Mouse (Mus musculus) E14TG2a.4 (cell line): ENCODE data around the gene Dnajb11.

Source experiments
- H3K27me3 ChIP-seq: 2 replicates; pipeline ENCODE4 v1.6.1; 2014; ENCODE audit warnings: low read length, control low read depth; ENCODE audit not compliant: insufficient read depth
- H3K36me3 ChIP-seq: 2 replicates; pipeline ENCODE4 v1.6.1; 2014; ENCODE audit warnings: low read length, control low read depth; ENCODE audit not compliant: insufficient read depth
- H3K4me1 ChIP-seq: replicated peaks from 2 replicates; pipeline ENCODE4 v1.6.1; 2014; ENCODE audit warnings: low read depth, low read length, control low read depth
- H3K4me3 ChIP-seq: replicated peaks from 2 replicates; pipeline ENCODE4 v1.5.1; 2014; ENCODE audit warnings: mild to moderate bottlenecking, low read length
- H3K9me3 ChIP-seq: 2 replicates; pipeline ENCODE4 v1.6.1; 2014; ENCODE audit warnings: low read length, control low read depth
- CTCF ChIP-seq: conservative IDR thresholded peaks from 2 replicates; pipeline ENCODE4 v1.5.1; 2014; ENCODE audit warnings: low read length
- NANOG ChIP-seq: IDR thresholded peaks from 2 replicates; pipeline ENCODE4 v1.6.1; 2014; ENCODE audit warnings: borderline replicate concordance, low read length, mixed read lengths
- POU5F1 ChIP-seq: IDR thresholded peaks from 2 replicates; pipeline ENCODE4 v1.6.1; 2014; ENCODE audit warnings: low read length, borderline replicate concordance

Dnajb11 gene

DNA sequence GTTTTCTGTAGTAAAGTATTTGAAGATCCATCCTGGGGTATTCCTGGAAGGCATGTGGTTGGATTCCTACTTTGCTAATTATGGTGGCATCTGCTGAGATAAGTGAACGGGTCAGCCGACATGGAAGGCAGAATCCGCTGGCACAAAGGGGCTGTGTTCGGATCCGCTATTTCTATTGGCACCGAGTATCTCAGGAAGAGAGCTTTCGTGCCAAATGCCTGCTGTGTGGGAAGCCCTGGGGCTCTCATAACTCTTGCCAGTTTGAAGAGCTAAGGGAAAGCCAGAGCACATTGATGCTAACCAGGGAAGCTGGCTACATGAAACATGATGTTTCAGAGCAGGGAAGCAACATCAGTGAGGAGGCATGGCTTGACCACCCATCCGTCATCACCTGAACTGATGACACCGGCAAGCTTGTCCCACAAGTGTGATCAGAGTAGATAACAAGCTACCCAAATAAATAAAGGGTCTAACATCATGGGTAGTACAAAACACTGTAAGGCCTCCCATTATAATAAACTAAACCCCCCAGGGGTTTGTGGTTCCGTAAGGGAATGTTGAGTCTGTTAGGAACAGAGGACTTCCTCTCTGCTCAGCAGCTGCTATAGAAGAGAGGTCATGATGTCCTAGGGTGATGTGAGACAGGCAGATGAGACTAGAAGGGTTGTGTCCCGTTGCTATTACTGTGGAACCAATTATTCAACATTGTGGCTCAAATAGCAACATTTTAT lies 20.2 kb downstream of the Dnajb11 start:
- Histone ChIP-seq H3K36me3 (peaks cover 11% of the 10 kb centered on the region), H3K4me1 (peaks cover 28% of the 10 kb centered on the region), H3K4me3 (no peak overlapping the region), H3K27me3 (no peaks in the 10 kb centered on the region), H3K9me3 (no peaks in the 10 kb centered on the region)
- no peak for TF ChIP-seq POU5F1
- TF ChIP-seq CTCF: no peak
- TF ChIP-seq NANOG: no peak

GRCm38 (mm10) chr16:22878716-22879115 lies 21.1 kb downstream of the Dnajb11 start:
- H3K36me3 ChIP-seq: 0 out of 2 replicates have a peak, but pooled peaks cover 5% of the 10 kb centered on the region

DNA sequence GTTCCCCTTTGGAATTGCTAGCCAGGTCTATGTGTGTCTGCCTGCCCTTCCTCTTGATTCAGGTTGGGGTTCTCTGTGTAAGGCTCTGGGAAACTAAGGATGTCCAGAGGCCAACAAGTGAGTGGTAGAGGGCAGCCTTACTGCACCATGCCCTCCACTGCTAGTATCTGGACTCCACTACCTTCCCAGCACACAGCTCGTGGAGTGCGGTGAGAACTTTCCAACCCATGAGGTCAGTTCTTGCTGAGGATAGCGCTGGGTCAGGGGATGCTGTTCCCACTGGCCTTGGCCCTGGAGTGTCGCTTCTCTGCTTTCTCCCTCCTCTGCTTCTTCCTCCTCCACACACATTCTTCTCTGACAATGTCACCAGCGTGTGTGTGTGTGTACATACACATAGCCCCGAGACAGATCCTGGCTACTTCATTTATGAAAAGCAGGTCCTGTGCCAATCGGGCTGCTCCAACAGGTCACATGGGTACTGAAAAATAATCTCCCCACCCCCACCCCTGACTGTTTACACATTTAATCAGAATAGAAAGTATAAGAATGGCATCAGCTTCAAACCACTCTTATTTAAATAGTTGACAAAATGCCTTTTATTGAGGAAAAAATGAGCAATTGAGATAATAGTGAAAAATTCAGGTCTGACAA lies 22.4 kb downstream of the Dnajb11 start:
- no peak for TF ChIP-seq CTCF
- TF ChIP-seq NANOG: no peak
- TF ChIP-seq POU5F1: no peak
- H3K4me1 ChIP-seq: peaks cover 10% of the 10 kb centered on the region
- H3K9me3 ChIP-seq: no peaks in the 10 kb centered on the region
- no peaks in the 10 kb centered on the region for H3K36me3 ChIP-seq
- H3K27me3 ChIP-seq: 0 out of 2 replicates have a peak, but pooled peaks cover 3% of the 10 kb centered on the region
- H3K4me3 ChIP-seq: no peak overlapping the region

More at GRCm38 (mm10) chr16:22878716-22879115, 21.1 kb downstream of the Dnajb11 start:
- no peak overlapping the region for H3K4me3 ChIP-seq
- H3K9me3 ChIP-seq: no peaks in the 10 kb centered on the region
- peaks cover 19% of the 10 kb centered on the region for H3K4me1 ChIP-seq
- no peaks in the 10 kb centered on the region for H3K27me3 ChIP-seq
- TF ChIP-seq CTCF: no peak
- no peak for TF ChIP-seq NANOG
- no peak for TF ChIP-seq POU5F1

DNA sequence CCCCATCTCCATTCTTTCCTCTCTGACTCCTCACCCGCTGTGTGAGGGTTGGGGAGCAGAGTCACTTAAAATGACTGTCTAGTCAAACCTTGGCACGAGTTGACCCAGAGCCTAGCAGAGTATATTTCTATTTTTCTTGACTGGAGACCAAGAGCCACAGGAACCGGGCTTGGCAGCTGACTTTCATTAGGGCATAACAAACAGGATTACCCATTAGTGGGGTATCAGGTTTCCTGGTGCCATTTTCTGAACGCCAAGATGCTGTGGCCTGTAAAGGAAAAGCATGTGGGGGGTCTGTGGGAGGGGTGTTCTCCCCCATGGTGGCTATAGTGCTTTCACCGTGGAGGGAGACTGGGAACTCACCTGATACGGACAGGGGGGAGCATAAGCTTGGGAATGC lies 23.3 kb downstream of the Dnajb11 start:
- Histone ChIP-seq H3K4me1 (peaks cover 18% of the 10 kb centered on the region), H3K36me3 (no peaks in the 10 kb centered on the region), H3K4me3 (no peak overlapping the region), H3K27me3 (0 out of 2 replicates have a peak, but pooled peaks cover 3% of the 10 kb centered on the region), H3K9me3 (no peaks in the 10 kb centered on the region)
- TF ChIP-seq CTCF (no peak), NANOG (no peak), POU5F1 (no peak)

DNA sequence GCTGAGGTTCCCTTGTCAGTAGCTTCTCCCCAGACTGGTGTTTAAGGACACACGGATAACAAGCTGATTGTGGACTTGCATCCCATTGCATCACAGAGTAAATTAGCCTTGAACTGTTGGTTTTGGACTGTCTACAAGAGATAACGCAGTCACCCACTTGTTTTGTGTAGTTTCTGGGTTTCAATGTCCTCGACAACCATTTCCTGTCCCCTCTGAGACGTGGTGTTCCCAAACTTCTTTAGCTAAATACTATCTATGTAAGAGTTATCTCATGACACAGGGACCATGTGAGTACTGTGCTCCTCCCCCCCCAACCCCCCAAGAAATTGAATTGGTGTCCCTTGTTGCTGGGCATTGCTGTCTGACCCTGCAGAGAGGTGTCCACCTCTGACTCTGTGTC lies 23.8 kb downstream of the Dnajb11 start:
- Histone ChIP-seq H3K27me3 (0 out of 2 replicates have a peak, but pooled peaks cover 3% of the 10 kb centered on the region), H3K4me3 (no peak overlapping the region), H3K4me1 (peaks cover 24% of the 10 kb centered on the region), H3K36me3 (no peaks in the 10 kb centered on the region), H3K9me3 (no peaks in the 10 kb centered on the region)
- TF ChIP-seq NANOG (no peak), CTCF (no peak), POU5F1 (no peak)

- Histone ChIP-seq H3K4me3 (no peak overlapping the region), H3K36me3 (no peaks in the 10 kb centered on the region), H3K9me3 (no peaks in the 10 kb centered on the region), H3K4me1 (peaks cover 25% of the 10 kb centered on the region), H3K27me3 (0 out of 2 replicates have a peak, but pooled peaks cover 9% of the 10 kb centered on the region)
- no peak for TF ChIP-seq NANOG
- no peak for TF ChIP-seq CTCF
- no peak for TF ChIP-seq POU5F1
Observed at GRCm38 (mm10) chr16:22883441-22883840, 25.8 kb downstream of the Dnajb11 start.

DNA sequence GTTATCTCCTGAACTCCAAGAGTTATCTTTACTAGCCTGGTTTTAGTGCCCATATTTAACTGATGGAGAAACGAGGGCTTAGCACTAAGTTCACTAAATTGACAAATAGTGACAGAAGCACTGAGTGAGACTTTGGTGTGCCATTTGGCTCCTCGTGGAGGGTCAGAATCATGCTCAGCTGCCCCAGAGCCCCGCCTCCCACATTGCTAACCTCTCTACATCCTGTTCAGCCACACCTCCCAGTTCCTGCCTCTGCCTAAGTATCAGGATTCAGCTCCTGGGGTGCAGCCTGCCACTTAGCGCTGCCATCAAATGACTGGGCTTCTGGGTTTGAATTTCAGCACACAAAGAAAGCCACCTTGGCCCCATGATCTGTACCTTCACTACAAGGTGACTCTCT lies 27.7 kb downstream of the Dnajb11 start:
- H3K4me3 ChIP-seq: no peak overlapping the region
- TF ChIP-seq CTCF (no peak), POU5F1 (no peak), NANOG (no peak)
- H3K4me1 ChIP-seq: peaks cover 25% of the 10 kb centered on the region
- no peaks in the 10 kb centered on the region for H3K9me3 ChIP-seq
- no peaks in the 10 kb centered on the region for H3K36me3 ChIP-seq
- peaks cover 25% of the 10 kb centered on the region for H3K27me3 ChIP-seq

DNA sequence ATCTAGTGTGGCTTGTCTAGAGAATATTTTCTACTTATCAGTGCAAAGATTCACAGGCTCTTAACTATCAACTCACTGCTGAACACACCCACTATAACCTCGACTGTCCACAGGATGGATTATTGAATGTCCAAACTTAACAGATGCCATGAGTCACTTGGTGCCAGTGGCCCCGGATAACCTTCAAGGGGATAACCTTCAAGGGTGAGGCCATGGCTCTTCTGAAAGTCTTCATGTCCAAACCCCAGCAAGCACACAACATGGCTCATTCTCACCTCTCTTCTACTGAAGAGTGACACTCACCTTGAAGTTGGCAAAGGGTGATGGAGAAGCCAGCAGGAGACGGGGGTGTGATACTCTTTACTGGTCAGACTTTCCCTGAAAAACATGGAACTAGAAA lies 29.1 kb downstream of the Dnajb11 start:
- Histone ChIP-seq H3K4me1 (peaks cover 16% of the 10 kb centered on the region), H3K9me3 (no peaks in the 10 kb centered on the region), H3K27me3 (peaks cover 33% of the 10 kb centered on the region), H3K36me3 (no peaks in the 10 kb centered on the region), H3K4me3 (no peak overlapping the region)
- no peak for TF ChIP-seq NANOG
- no peak for TF ChIP-seq POU5F1
- TF ChIP-seq CTCF: no peak
